ENCODE assay signal across 18 mouse cellular contexts in the genomic region with DNA sequence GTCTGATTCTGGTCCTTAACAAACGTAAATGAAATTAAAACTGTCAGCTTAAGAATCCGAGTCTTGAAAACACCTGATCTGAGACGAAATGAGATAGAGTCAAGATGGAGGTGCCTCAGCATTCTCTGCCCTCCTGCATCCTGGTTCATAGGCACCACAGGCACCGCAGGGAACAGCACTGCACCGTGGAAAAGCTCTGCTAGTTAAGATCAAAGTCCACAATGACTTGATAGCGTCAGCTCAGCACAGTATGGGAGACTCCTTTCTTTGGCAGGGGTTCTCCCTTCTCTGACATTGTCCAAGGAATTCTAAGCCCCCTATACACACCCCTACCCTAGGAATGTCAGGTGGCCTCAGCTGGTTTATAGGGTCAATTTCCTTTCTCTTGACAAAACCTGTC. TPM values are rescaled to one million over a fixed set of nuclear protein-coding genes. Genes with fewer than 3 reads are reported as not detected.
DNase-seq lines count a peak whose midpoint lies in the region; ATAC-seq and TF ChIP-seq lines count a peak whose summit lies in the region.
"Had no signal": no experiment of that assay in that cellular context is flagged by ENCODE, and none has a peak within 500 bp of the region (broad histone marks: within the 10 kb centered on the region; RNA-seq: fewer than 3 reads in every experiment).

No protein-coding gene starts in this region.

- no peaks in the 10 kb centered on the region for H3K9me3 ChIP-seq in kidney, embryonic 14.5 days (ENCODE audit: control insufficient read depth, low read length)
- no peaks in the 10 kb centered on the region for H3K9me3 ChIP-seq in lung, embryonic 15.5 days
- no peaks in the 10 kb centered on the region for H3K9me3 ChIP-seq in intestine, postnatal 0 days (ENCODE audit: control insufficient read depth)
- H3K9me3 ChIP-seq: embryonic facial prominence, embryonic 15.5 days; forebrain, embryonic 10.5 days; forebrain, embryonic 15.5 days; heart, embryonic 13.5 days had no signal

- H3K4me1 ChIP-seq in kidney, adult 2 months (ENCODE audit: control insufficient read depth, insufficient read depth, low read length), result peaks cover 6% of the 10 kb centered on the region; the same call in 1 of the 2 replicates
- H3K4me1 ChIP-seq in kidney, embryonic 14.5 days (ENCODE audit: control insufficient read depth, insufficient read depth, low read length), result no peaks in the 10 kb centered on the region
- H3K4me1 ChIP-seq in lung, embryonic 15.5 days, result no peaks in the 10 kb centered on the region; the same call in 1 of the 2 replicates
- H3K4me1 ChIP-seq in intestine, postnatal 0 days (replicated peaks; ENCODE audit: control insufficient read depth, insufficient read depth, low read length), result no peaks in the 10 kb centered on the region
- no peaks in the 10 kb centered on the region for H3K4me1 ChIP-seq in thymus, adult 2 months (replicated peaks; ENCODE audit: control insufficient read depth, insufficient read depth, low read length)
- H3K4me1 ChIP-seq: embryonic facial prominence, embryonic 15.5 days; forebrain, embryonic 10.5 days; forebrain, embryonic 15.5 days; heart, embryonic 13.5 days had no signal

- H3K4me3 ChIP-seq in kidney, adult 2 months (ENCODE audit: insufficient read depth, low read depth, low read length), result no peak overlapping the region
- no peak overlapping the region for H3K4me3 ChIP-seq in kidney, embryonic 14.5 days (ENCODE audit: low read length)
- H3K4me3 ChIP-seq in lung, embryonic 15.5 days, result no peak overlapping the region
- no peak overlapping the region for H3K4me3 ChIP-seq in intestine, postnatal 0 days (ENCODE audit: low read depth, low read length)
- no peak overlapping the region for H3K4me3 ChIP-seq in thymus, adult 2 months (ENCODE audit: control insufficient read depth, insufficient read depth, low read length)
- H3K4me3 ChIP-seq: embryonic facial prominence, embryonic 15.5 days; erythroblast, embryonic 14.5 days; forebrain, embryonic 10.5 days; forebrain, embryonic 15.5 days; heart, embryonic 13.5 days had no signal

- ATAC-seq in kidney, embryonic 14.5 days (ENCODE audit: low FRiP score, low TSS enrichment), result no peak
- peak; percentile 39; the same call in 1 of the 2 replicates for ATAC-seq in lung, embryonic 15.5 days (ENCODE audit: borderline replicate concordance, extremely low read depth, low FRiP score, low TSS enrichment)
- ATAC-seq in intestine, postnatal 0 days, result peak; percentile 70; the same call in 1 of the 2 replicates
- ATAC-seq: forebrain, embryonic 15.5 days had no signal

- DNase-seq in kidney, adult 2 months, result peak; percentile 24
- no peak for DNase-seq in lung, adult 18-20 months
- DNase-seq in ZHBTc4 (ENCODE audit: low read depth, low spot score), result peak; percentile 23
- DNase-seq in thymus, adult 2 months, result no peak
- DNase-seq: adrenal gland, postnatal 25 days; cerebellum, adult 2 months; cerebellum, postnatal 10 days; gastrocnemius, postnatal 36 days; heart, adult 11 months; heart, postnatal 36 days had no signal

- H3K27ac ChIP-seq in kidney, adult 2 months (ENCODE audit: insufficient read depth, low read depth, low read length), result no peak overlapping the region
- H3K27ac ChIP-seq in kidney, embryonic 14.5 days (ENCODE audit: low read depth, low read length), result no peak overlapping the region
- H3K27ac ChIP-seq in lung, embryonic 15.5 days, result no peak overlapping the region
- H3K27ac ChIP-seq in intestine, postnatal 0 days (ENCODE audit: low read depth, low read length), result no peak overlapping the region
- H3K27ac ChIP-seq in thymus, adult 2 months (ENCODE audit: control insufficient read depth, insufficient read depth, low read length), result no peak overlapping the region
- H3K27ac ChIP-seq: embryonic facial prominence, embryonic 15.5 days; forebrain, embryonic 10.5 days; forebrain, embryonic 15.5 days; heart, embryonic 13.5 days had no signal

- WGBS in kidney, adult 2 months, result 49% methylated on average over 6 of the region's 6 CpGs
- 53% methylated on average over 6 of the region's 6 CpGs for WGBS in kidney, embryonic 14.5 days
- WGBS in lung, embryonic 15.5 days, result 43% methylated on average over 6 of the region's 6 CpGs
- 45% methylated on average over 6 of the region's 6 CpGs for WGBS in intestine, postnatal 0 days
- 73% methylated on average over 6 of the region's 6 CpGs for WGBS in thymus, adult 2 months

- TF ChIP-seq POLR2A in kidney, adult 2 months (IDR thresholded peaks at IDR 0.05; ENCODE audit: low read depth, low read length), result no peak
- TF ChIP-seq POLR2A in thymus, adult 2 months (IDR thresholded peaks at IDR 0.05; ENCODE audit: control insufficient read depth, extremely low read depth, insufficient read depth, low read length, poor library complexity), result no peak

- no peak overlapping the region for H3K4me2 ChIP-seq in kidney, embryonic 14.5 days (replicated peaks; ENCODE audit: low read depth, low read length)
- H3K4me2 ChIP-seq in lung, embryonic 15.5 days, result no peak overlapping the region
- no peak overlapping the region for H3K4me2 ChIP-seq in intestine, postnatal 0 days (replicated peaks; ENCODE audit: low read depth)
- H3K4me2 ChIP-seq: embryonic facial prominence, embryonic 15.5 days; forebrain, embryonic 15.5 days; heart, embryonic 13.5 days had no signal

- no peaks in the 10 kb centered on the region for H3K36me3 ChIP-seq in kidney, adult 2 months (ENCODE audit: control insufficient read depth, insufficient read depth, low read length)
- no peaks in the 10 kb centered on the region for H3K36me3 ChIP-seq in kidney, embryonic 14.5 days (ENCODE audit: control insufficient read depth, insufficient read depth, low read length)
- H3K36me3 ChIP-seq in lung, embryonic 15.5 days, result no peaks in the 10 kb centered on the region
- H3K36me3 ChIP-seq in intestine, postnatal 0 days (ENCODE audit: control insufficient read depth, insufficient read depth), result no peaks in the 10 kb centered on the region
- H3K36me3 ChIP-seq in thymus, adult 2 months (ENCODE audit: control insufficient read depth, insufficient read depth, low read length), result no peaks in the 10 kb centered on the region
- H3K36me3 ChIP-seq: embryonic facial prominence, embryonic 15.5 days; forebrain, embryonic 10.5 days; forebrain, embryonic 15.5 days; heart, embryonic 13.5 days had no signal

- H3K9ac ChIP-seq in kidney, embryonic 14.5 days (ENCODE audit: low read depth, low read length), result no peak overlapping the region
- H3K9ac ChIP-seq in lung, embryonic 15.5 days, result no peak overlapping the region
- H3K9ac ChIP-seq in intestine, postnatal 0 days (ENCODE audit: low read depth, low read length), result no peak overlapping the region
- H3K9ac ChIP-seq: embryonic facial prominence, embryonic 15.5 days; forebrain, embryonic 15.5 days; heart, embryonic 13.5 days had no signal

- TF ChIP-seq CTCF in kidney, adult 2 months (conservative IDR thresholded peaks at IDR 0.05; ENCODE audit: insufficient read depth, insufficient read length, low read depth, low read length), result no peak
- TF ChIP-seq CTCF in intestine, postnatal 0 days (IDR thresholded peaks at IDR 0.05; ENCODE audit: low read depth), result no peak
- TF ChIP-seq CTCF in thymus, adult 2 months (IDR thresholded peaks at IDR 0.05; ENCODE audit: borderline replicate concordance, control insufficient read depth, extremely low read depth, insufficient read depth, low read length, poor library complexity), result no peak

- no peaks in the 10 kb centered on the region for H3K27me3 ChIP-seq in kidney, adult 2 months (replicated peaks; ENCODE audit: control insufficient read depth, insufficient read depth, low read length)
- no peaks in the 10 kb centered on the region for H3K27me3 ChIP-seq in kidney, embryonic 14.5 days (ENCODE audit: control insufficient read depth, insufficient read depth, low read length)
- no peaks in the 10 kb centered on the region for H3K27me3 ChIP-seq in lung, embryonic 15.5 days
- no peaks in the 10 kb centered on the region for H3K27me3 ChIP-seq in intestine, postnatal 0 days (replicated peaks; ENCODE audit: control insufficient read depth, insufficient read depth, low read length)
- no peaks in the 10 kb centered on the region for H3K27me3 ChIP-seq in thymus, adult 2 months (ENCODE audit: control insufficient read depth, insufficient read depth, low read length)
- H3K27me3 ChIP-seq: embryonic facial prominence, embryonic 15.5 days; forebrain, embryonic 15.5 days had no signal

RNA-seq across cellular contexts. Expression of gene Ppp4r4, which starts 37.6 kb away (rescaled TPM):
- polyA plus RNA-seq in kidney, adult 2 months (2012; rRNA removed), result 0.99 and 1.0 TPM in 2 replicates
- polyA plus RNA-seq in kidney, embryonic 14.5 days (2014; fragmentation: Nextera tagmentation; extraction: Ambion mirVana), result 1.2 and 2.0 TPM in 2 replicates
- polyA plus RNA-seq in lung, embryonic 15.5 days (2015; fragmentation: Nextera tagmentation; extraction: Ambion mirVana), result 1.3 and 2.2 TPM in 2 replicates
- 0.56 and 0.65 TPM in 2 replicates for polyA plus RNA-seq in intestine, postnatal 0 days (2015; fragmentation: Nextera tagmentation; extraction: Ambion mirVana)
- polyA plus RNA-seq in thymus, adult 2 months (2012; rRNA removed), result 0.12 and 0.15 TPM in 2 replicates
- polyA plus RNA-seq: erythroblast, embryonic 14.5 days had no signal

Comparison
In these comparisons a context has a peak if more than half of its experiments do, and no peak if none do; other contexts are left out.
1. DNase-seq: peak in kidney, adult 2 months (single experiment) and ZHBTc4 (single experiment); none in lung, adult 18-20 months (0 of 2) and thymus, adult 2 months (single experiment).